Mouse (Mus musculus) granulocyte monocyte progenitor cell, adult 5-6 weeks (primary cell): ENCODE data around the gene Fam102a. TPM values are rescaled to one million over a fixed set of nuclear protein-coding genes. Genes with fewer than 3 reads are reported as not detected.

Source experiments
- ATAC-seq: replicated peaks from 2 replicates; pipeline ENCODE4 v1.8.0; 2016; ENCODE audit warnings: mild to moderate bottlenecking, moderate TSS enrichment, inconsistent platforms; ENCODE audit not compliant: poor library complexity, severe bottlenecking
- total RNA-seq, 2 experiments: library from RNA; stranded (forward) in 1 of 2; stranded (reverse) in 1 of 2; fragments of 200-712, 200-1000 nt in 1 of 2; fragments of >200 nt in 1 of 2; fragmentation: Nextera tagmentation in 1 of 2; gene quantifications; 2 replicates each; pipeline ENCODE4 v1.2.3; 2014 to 2017

The Fam102a gene
- total RNA-seq, 2 experiments from 2014 or later = 1.3 to 2.4 TPM

- ATAC-seq = no peak
Measured at GRCm38 (mm10) chr2:32509896-32510295, 25.2 kb upstream of the Fam102a start.

GRCm38 (mm10) chr2:32512592-32512991 is 22.5 kb upstream of the Fam102a start:
- ATAC-seq = no peak

GRCm38 (mm10) chr2:32514335-32514734 is 20.8 kb upstream of the Fam102a start:
- peak; percentile 59 for ATAC-seq

GRCm38 (mm10) chr2:32517233-32517867 is 17.8 kb upstream of the Fam102a start:
- no peak for ATAC-seq

- ATAC-seq = 0 out of 2 replicates have a peak, but pooled peaks have one; percentile 42
Measured at GRCm38 (mm10) chr2:32520034-32520990, 14.8 kb upstream of the Fam102a start.

GRCm38 (mm10) chr2:32524536-32525031 is 10.5 kb upstream of the Fam102a start:
- ATAC-seq = no peak

GRCm38 (mm10) chr2:32525816-32526215 is 9.3 kb upstream of the Fam102a start:
- ATAC-seq = no peak

GRCm38 (mm10) chr2:32527468-32527966 is 7.6 kb upstream of the Fam102a start:
- no peak for ATAC-seq

- no peak for ATAC-seq
Measured at GRCm38 (mm10) chr2:32528326-32528725, 6.8 kb upstream of the Fam102a start.

- peak; percentile 34 for ATAC-seq
Measured at GRCm38 (mm10) chr2:32530479-32530878, 4.7 kb upstream of the Fam102a start.

GRCm38 (mm10) chr2:32533163-32533562 is 2.0 kb upstream of the Fam102a start:
- no peak for ATAC-seq

GRCm38 (mm10) chr2:32534061-32534732 is 935 bp upstream of the Fam102a start:
- ATAC-seq = peak; percentile 19

GRCm38 (mm10) chr2:32535501-32535991 is 414 bp downstream of the Fam102a start:
- no peak for ATAC-seq

- ATAC-seq = no peak
Measured at GRCm38 (mm10) chr2:32536086-32536633, 1.0 kb downstream of the Fam102a start.

GRCm38 (mm10) chr2:32536634-32537359 is 1.7 kb downstream of the Fam102a start:
- ATAC-seq = peak; percentile 40

GRCm38 (mm10) chr2:32537360-32537905 is 2.3 kb downstream of the Fam102a start:
- no peak for ATAC-seq

- no peak for ATAC-seq
Measured at GRCm38 (mm10) chr2:32537941-32538340, 2.8 kb downstream of the Fam102a start.

GRCm38 (mm10) chr2:32538461-32538860 is 3.3 kb downstream of the Fam102a start:
- ATAC-seq = no peak

GRCm38 (mm10) chr2:32539452-32539981 is 4.4 kb downstream of the Fam102a start:
- no peak for ATAC-seq
